Mouse (Mus musculus): ENCODE data around the gene Gtf2i.

DNA sequence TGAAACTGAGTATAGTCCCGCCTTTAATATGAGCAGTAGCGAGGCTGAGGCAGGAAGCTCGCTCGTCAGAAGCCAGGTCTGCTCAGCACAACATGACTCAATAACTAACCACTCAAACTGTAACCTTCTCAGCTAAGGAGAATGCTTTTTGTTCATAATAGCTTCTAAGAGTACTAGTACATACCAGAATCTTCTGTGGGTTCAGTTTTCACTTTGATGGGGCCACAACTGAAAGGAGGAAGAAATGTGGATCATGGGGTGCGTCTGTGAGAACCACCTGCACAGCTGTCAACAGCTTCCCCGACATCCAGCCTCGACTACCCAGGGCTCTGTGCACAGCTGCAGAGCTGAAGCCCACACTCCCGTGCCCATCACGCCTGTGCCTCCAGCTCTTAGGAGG is 32.0 kb downstream of the Gtf2i start:
- TF ChIP-seq CTCF (IDR thresholded peaks at IDR 0.05; ENCODE audit: extremely low read depth, insufficient read depth, insufficient read length, insufficient replicate concordance) (no peak), POLR2A (IDR thresholded peaks at IDR 0.05; ENCODE audit: low read depth, low read length) (no peak)
